Mouse (Mus musculus) heart, embryonic 15.5 days (tissue): ENCODE data around the gene H2al1h. TPM values are rescaled to one million over a fixed set of nuclear protein-coding genes. Genes with fewer than 3 reads are reported as not detected.
"Not testable (repeated sequence)": the region's sequence is repeated elsewhere in the genome, so short reads cannot be mapped to it uniquely, and the experiment has no call there.

Experiments
- ATAC-seq: fragments of 200-750 bp; cut with Nextera tagmentation; replicated peaks from 2 replicates; pipeline ENCODE4 v1.8.0; 2017; ENCODE audit warnings: low read depth, moderate TSS enrichment; ENCODE audit not compliant: insufficient number of reproducible peaks, insufficient read depth, low FRiP score
- H3K27ac ChIP-seq: fragments of 300-500 bp; sonication (generic); 2 replicates; pipeline ENCODE4 v1.5.1; 2015; ENCODE audit warnings: mild to moderate bottlenecking, inconsistent platforms
- H3K27me3 ChIP-seq: fragments of 300-500 bp; sonication (generic); 2 replicates; pipeline ENCODE4 v1.6.1; 2015; ENCODE audit warnings: inconsistent platforms
- H3K36me3 ChIP-seq: fragments of 300-500 bp; sonication (generic); 2 replicates; pipeline ENCODE4 v1.6.1; 2015; ENCODE audit warnings: mild to moderate bottlenecking, inconsistent platforms
- H3K4me1 ChIP-seq: fragments of 300-500 bp; sonication (generic); replicated peaks from 2 replicates; pipeline ENCODE4 v1.6.1; 2015; ENCODE audit warnings: inconsistent platforms
- H3K4me2 ChIP-seq: fragments of 300-500 bp; sonication (generic); 2 replicates; pipeline ENCODE4 v1.6.1; 2015; ENCODE audit warnings: inconsistent platforms, mild to moderate bottlenecking, moderate library complexity
- H3K4me3 ChIP-seq: fragments of 300-500 bp; sonication (generic); 2 replicates; pipeline ENCODE4 v1.5.1; 2015; ENCODE audit warnings: mild to moderate bottlenecking, inconsistent platforms
- H3K9ac ChIP-seq: fragments of 300-500 bp; sonication (generic); 2 replicates; pipeline ENCODE4 v1.6.1; 2015; ENCODE audit warnings: mild to moderate bottlenecking, inconsistent platforms
- H3K9me3 ChIP-seq: fragments of 300-500 bp; sonication (generic); replicated peaks from 2 replicates; pipeline ENCODE4 v1.6.1; 2016; ENCODE audit warnings: inconsistent platforms
- WGBS: fragments of 180-500 bp; shearing (Covaris S2); methylation state at CpG from one replicate; pipeline ENCODE4 v1.1.7; 2015; ENCODE audit warnings: mixed read lengths; 5-methylcytosine and 5-hydroxymethylcytosine counted together
- polyA plus RNA-seq: library from polyadenylated mRNA; unstranded; fragments of >200 nt; fragmentation: Nextera tagmentation; extraction: Ambion mirVana; gene quantifications from 2 replicates; pipeline ENCODE4 v1.2.1, GENCODE M21; 2015

Gene H2al1h
- not detected in 2 replicates for polyA plus RNA-seq

- not testable (repeated sequence) for H3K9me3 ChIP-seq, H3K4me1 ChIP-seq, H3K4me2 ChIP-seq, ATAC-seq, H3K36me3 ChIP-seq, H3K9ac ChIP-seq, H3K27me3 ChIP-seq, H3K4me3 ChIP-seq, H3K27ac ChIP-seq
- WGBS: no CpG with 5 or more reads among the region's 6 CpGs
Observed at GRCm38 (mm10) chrX:11321192-11321591, at the start of gene H2al1h. TSS of gene H2al1h (plus strand) at chrX:11321492.

GRCm38 (mm10) chrX:11273190-11273589 is 48.1 kb upstream of the H2al1h start:
- H3K27ac ChIP-seq: no peak overlapping the region

GRCm38 (mm10) chrX:11277083-11277482 is 44.2 kb upstream of the H2al1h start:
- Histone ChIP-seq H3K27ac (no peak overlapping the region), H3K4me1 (no peaks in the 10 kb centered on the region), H3K4me3 (no peak overlapping the region), H3K4me2 (no peak overlapping the region), H3K36me3 (no peaks in the 10 kb centered on the region), H3K9ac (no peak overlapping the region), H3K9me3 (no peaks in the 10 kb centered on the region), H3K27me3 (peaks cover 5% of the 10 kb centered on the region)
- no peak for ATAC-seq
- 68% methylated on average over 6 of the region's 6 CpGs for WGBS

More at GRCm38 (mm10) chrX:11273190-11273589, 48.1 kb upstream of the H2al1h start:
- Histone ChIP-seq H3K36me3 (no peaks in the 10 kb centered on the region), H3K27me3 (peaks cover 5% of the 10 kb centered on the region), H3K9me3 (no peaks in the 10 kb centered on the region), H3K4me2 (no peak overlapping the region), H3K9ac (no peak overlapping the region), H3K4me3 (no peak overlapping the region), H3K4me1 (no peaks in the 10 kb centered on the region)
- no peak for ATAC-seq
- 63% methylated on average over 3 of the region's 3 CpGs for WGBS

GRCm38 (mm10) chrX:11280741-11281140 is 40.6 kb upstream of the H2al1h start:
- Histone ChIP-seq H3K27ac (no peak overlapping the region), H3K4me2 (no peak overlapping the region), H3K27me3 (no peaks in the 10 kb centered on the region; the same call in 1 of the 2 replicates), H3K36me3 (no peaks in the 10 kb centered on the region), H3K9me3 (no peaks in the 10 kb centered on the region), H3K4me1 (no peaks in the 10 kb centered on the region), H3K4me3 (no peak overlapping the region), H3K9ac (no peak overlapping the region)
- no peak for ATAC-seq
- WGBS: 45% methylated on average over 2 of the region's 2 CpGs

- Histone ChIP-seq H3K4me1 (peaks cover 3% of the 10 kb centered on the region; the same call in 1 of the 2 replicates), H3K27ac (no peak overlapping the region), H3K9ac (no peak overlapping the region), H3K9me3 (no peaks in the 10 kb centered on the region), H3K36me3 (no peaks in the 10 kb centered on the region), H3K27me3 (peaks cover 5% of the 10 kb centered on the region; the same call in 1 of the 2 replicates), H3K4me2 (no peak overlapping the region), H3K4me3 (no peak overlapping the region)
- no peak for ATAC-seq
- WGBS: 44% methylated on average over 14 of the region's 14 CpGs
Observed at GRCm38 (mm10) chrX:11288306-11288882, 32.9 kb upstream of the H2al1h start.

- Histone ChIP-seq H3K27me3 (peaks cover 5% of the 10 kb centered on the region; the same call in 1 of the 2 replicates), H3K27ac (no peak overlapping the region), H3K36me3 (no peaks in the 10 kb centered on the region), H3K4me3 (no peak overlapping the region), H3K4me1 (peaks cover 3% of the 10 kb centered on the region; the same call in 1 of the 2 replicates), H3K9ac (no peak overlapping the region), H3K4me2 (no peak overlapping the region), H3K9me3 (no peaks in the 10 kb centered on the region)
- ATAC-seq: no peak
- WGBS: 62% methylated on average over 4 of the region's 4 CpGs
Observed at GRCm38 (mm10) chrX:11289244-11289643, 32.0 kb upstream of the H2al1h start.

GRCm38 (mm10) chrX:11298957-11299356 is 22.3 kb upstream of the H2al1h start, which contains the start of gene H2al1a:
TSS of gene H2al1a (plus strand) at chrX:11299257.
- ATAC-seq, H3K27me3 ChIP-seq: not testable (repeated sequence)
- no CpG with 5 or more reads among the region's 3 CpGs for WGBS

GRCm38 (mm10) chrX:11302132-11302531 is 19.2 kb upstream of the H2al1h start, which contains the start of gene H2al1b:
TSS of gene H2al1b (plus strand) at chrX:11302432.
- H3K4me1 ChIP-seq, H3K9ac ChIP-seq, ATAC-seq, H3K4me3 ChIP-seq, H3K27me3 ChIP-seq, H3K4me2 ChIP-seq, H3K27ac ChIP-seq, H3K9me3 ChIP-seq, H3K36me3 ChIP-seq: not testable (repeated sequence)
- WGBS: 77% methylated on average over 1 of the region's 3 CpGs

More at GRCm38 (mm10) chrX:11298957-11299356, 22.3 kb upstream of the H2al1h start, which contains the start of gene H2al1a:
- not testable (repeated sequence) for H3K4me3 ChIP-seq, H3K4me1 ChIP-seq, H3K36me3 ChIP-seq, H3K27ac ChIP-seq, H3K9me3 ChIP-seq, H3K4me2 ChIP-seq, H3K9ac ChIP-seq

- H3K9me3 ChIP-seq, H3K36me3 ChIP-seq, H3K27ac ChIP-seq, H3K9ac ChIP-seq, ATAC-seq, H3K4me3 ChIP-seq, H3K4me1 ChIP-seq, H3K4me2 ChIP-seq, H3K27me3 ChIP-seq: not testable (repeated sequence)
- WGBS: 100% methylated on average over 1 of the region's 6 CpGs
Observed at GRCm38 (mm10) chrX:11305355-11305754, 15.9 kb upstream of the H2al1h start, which contains the start of gene H2al1c. TSS of gene H2al1c (plus strand) at chrX:11305655.

GRCm38 (mm10) chrX:11308524-11308923 is 12.8 kb upstream of the H2al1h start, which contains the start of gene H2al1d:
TSS of gene H2al1d (plus strand) at chrX:11308824.
- ATAC-seq, H3K4me3 ChIP-seq, H3K27me3 ChIP-seq, H3K9ac ChIP-seq, H3K27ac ChIP-seq, H3K36me3 ChIP-seq, H3K4me2 ChIP-seq, H3K4me1 ChIP-seq, H3K9me3 ChIP-seq: not testable (repeated sequence)
- WGBS: no CpG with 5 or more reads among the region's 6 CpGs

- WGBS: no CpG with 5 or more reads among the region's 3 CpGs
- not testable (repeated sequence) for H3K9me3 ChIP-seq, ATAC-seq, H3K9ac ChIP-seq, H3K4me1 ChIP-seq, H3K36me3 ChIP-seq, H3K4me3 ChIP-seq, H3K27me3 ChIP-seq, H3K27ac ChIP-seq, H3K4me2 ChIP-seq
Observed at GRCm38 (mm10) chrX:11311634-11312033, 9.7 kb upstream of the H2al1h start, which contains the start of gene H2al1e. TSS of gene H2al1e (plus strand) at chrX:11311934.

GRCm38 (mm10) chrX:11314858-11315257 is 6.4 kb upstream of the H2al1h start, which contains the start of gene H2al1f:
TSS of gene H2al1f (plus strand) at chrX:11315158.
- H3K4me1 ChIP-seq: not testable (repeated sequence)

More at GRCm38 (mm10) chrX:11314858-11315257, 6.4 kb upstream of the H2al1h start, which contains the start of gene H2al1f:
- not testable (repeated sequence) for H3K27ac ChIP-seq, H3K27me3 ChIP-seq, H3K4me2 ChIP-seq, H3K9me3 ChIP-seq, H3K4me3 ChIP-seq, ATAC-seq, H3K36me3 ChIP-seq, H3K9ac ChIP-seq
- WGBS: no CpG with 5 or more reads among the region's 6 CpGs
